Mouse (Mus musculus): ENCODE results near the gene Ctnna3. TPM values are rescaled to one million over a fixed set of nuclear protein-coding genes. Genes with fewer than 3 reads are reported as not detected.

Ctnna3 gene
- polyA plus RNA-seq, 1 experiment from 2014 or later: 0.39 TPM

GRCm38 (mm10) chr10:63415287-63415686, 14.6 kb upstream of the Ctnna3 start:
- no peaks in the 10 kb centered on the region for H3K36me3 ChIP-seq (ENCODE audit: insufficient read depth)
- no peaks in the 10 kb centered on the region for H3K9me3 ChIP-seq (ENCODE audit: low read depth, low read length)
- H3K27ac ChIP-seq (ENCODE audit: low read depth): no peak overlapping the region
- no peak overlapping the region; the same call in 1 of the 2 replicates for H3K4me2 ChIP-seq
- no peaks in the 10 kb centered on the region for H3K27me3 ChIP-seq (ENCODE audit: insufficient read depth, low read length)
- TF ChIP-seq CTCF (IDR thresholded peaks at IDR 0.05; ENCODE audit: low read depth): no peak
- H3K9ac ChIP-seq: no peak overlapping the region
- no peak overlapping the region for H3K4me3 ChIP-seq (ENCODE audit: low read depth, low read length)
- no peaks in the 10 kb centered on the region for H3K4me1 ChIP-seq (ENCODE audit: insufficient read depth)
- 34% methylated on average over 7 of the region's 7 CpGs for WGBS
- no peak for DNase-seq
- no peak for ATAC-seq (ENCODE audit: insufficient read depth)

- Histone ChIP-seq H3K9ac (no peak overlapping the region), H3K4me2 (peak overlapping the region; percentile 46), H3K27me3 (ENCODE audit: insufficient read depth, low read length) (no peaks in the 10 kb centered on the region), H3K9me3 (ENCODE audit: low read depth, low read length) (no peaks in the 10 kb centered on the region), H3K4me3 (ENCODE audit: low read depth, low read length) (no peak overlapping the region), H3K4me1 (ENCODE audit: insufficient read depth) (no peaks in the 10 kb centered on the region), H3K27ac (ENCODE audit: low read depth) (no peak overlapping the region), H3K36me3 (ENCODE audit: insufficient read depth) (no peaks in the 10 kb centered on the region)
- no peak for TF ChIP-seq CTCF (IDR thresholded peaks at IDR 0.05; ENCODE audit: low read depth)
- WGBS: 35% methylated on average over 7 of the region's 7 CpGs
- DNase-seq: peak; percentile 17
- ATAC-seq (ENCODE audit: insufficient read depth): peak; percentile 38; the same call in 1 of the 2 replicates
Measured at GRCm38 (mm10) chr10:63415850-63416249, 14.0 kb upstream of the Ctnna3 start.

- TF ChIP-seq CTCF (IDR thresholded peaks at IDR 0.05; ENCODE audit: low read depth): no peak
- WGBS: 38% methylated on average over 5 of the region's 5 CpGs
- no peak for ATAC-seq (ENCODE audit: insufficient read depth)
Measured at GRCm38 (mm10) chr10:63417061-63417460, 12.8 kb upstream of the Ctnna3 start.

GRCm38 (mm10) chr10:63421739-63422735, 7.9 kb upstream of the Ctnna3 start, which contains the start of gene Gm7075:
Gene Gm7075 (minus strand): TSS chr10:63421789.
- peak; percentile 64 for DNase-seq
- H3K4me2 ChIP-seq: no peak within 1 kb of the TSS
- WGBS: 86% methylated on average over 18 of the region's 18 CpGs
- H3K27me3 ChIP-seq (ENCODE audit: insufficient read depth, low read length): no peaks in the 10 kb centered on the region
- ATAC-seq (ENCODE audit: insufficient read depth): no peak
- H3K36me3 ChIP-seq (ENCODE audit: insufficient read depth): no peaks in the 10 kb centered on the region
- H3K9me3 ChIP-seq (ENCODE audit: low read depth, low read length): no peaks in the 10 kb centered on the region
- H3K4me3 ChIP-seq (ENCODE audit: low read depth, low read length): no peak within 1 kb of the TSS
- peak; percentile 68 for TF ChIP-seq CTCF (IDR thresholded peaks at IDR 0.05; ENCODE audit: low read depth)
- H3K9ac ChIP-seq: no peak within 1 kb of the TSS
- H3K4me1 ChIP-seq (ENCODE audit: insufficient read depth): no peaks in the 10 kb centered on the region
- no peak within 1 kb of the TSS for H3K27ac ChIP-seq (ENCODE audit: low read depth)

More at GRCm38 (mm10) chr10:63417061-63417460, 12.8 kb upstream of the Ctnna3 start:
- Histone ChIP-seq H3K27me3 (ENCODE audit: insufficient read depth, low read length) (no peaks in the 10 kb centered on the region), H3K27ac (ENCODE audit: low read depth) (no peak overlapping the region), H3K36me3 (ENCODE audit: insufficient read depth) (no peaks in the 10 kb centered on the region), H3K9me3 (ENCODE audit: low read depth, low read length) (no peaks in the 10 kb centered on the region), H3K4me1 (ENCODE audit: insufficient read depth) (no peaks in the 10 kb centered on the region), H3K9ac (no peak overlapping the region), H3K4me2 (no peak overlapping the region), H3K4me3 (ENCODE audit: low read depth, low read length) (no peak overlapping the region)
- DNase-seq: peak; percentile 7

GRCm38 (mm10) chr10:63422736-63422992, 7.2 kb upstream of the Ctnna3 start:
- DNase-seq: peak; percentile 48
- Histone ChIP-seq H3K36me3 (ENCODE audit: insufficient read depth) (no peaks in the 10 kb centered on the region), H3K4me3 (ENCODE audit: low read depth, low read length) (no peak overlapping the region), H3K9me3 (ENCODE audit: low read depth, low read length) (no peaks in the 10 kb centered on the region), H3K27me3 (ENCODE audit: insufficient read depth, low read length) (no peaks in the 10 kb centered on the region), H3K4me2 (no peak overlapping the region), H3K4me1 (ENCODE audit: insufficient read depth) (no peaks in the 10 kb centered on the region), H3K27ac (ENCODE audit: low read depth) (no peak overlapping the region), H3K9ac (no peak overlapping the region)
- 78% methylated on average over 5 of the region's 5 CpGs for WGBS
- no peak for ATAC-seq (ENCODE audit: insufficient read depth)
- no peak for TF ChIP-seq CTCF (IDR thresholded peaks at IDR 0.05; ENCODE audit: low read depth)

- no peak for TF ChIP-seq CTCF (IDR thresholded peaks at IDR 0.05; ENCODE audit: low read depth)
- Histone ChIP-seq H3K4me2 (no peak overlapping the region), H3K9me3 (ENCODE audit: low read depth, low read length) (no peaks in the 10 kb centered on the region), H3K27ac (ENCODE audit: low read depth) (no peak overlapping the region), H3K27me3 (ENCODE audit: insufficient read depth, low read length) (no peaks in the 10 kb centered on the region), H3K4me3 (ENCODE audit: low read depth, low read length) (no peak overlapping the region), H3K4me1 (ENCODE audit: insufficient read depth) (no peaks in the 10 kb centered on the region), H3K36me3 (ENCODE audit: insufficient read depth) (no peaks in the 10 kb centered on the region), H3K9ac (no peak overlapping the region)
- DNase-seq: no peak
- no peak for ATAC-seq (ENCODE audit: insufficient read depth)
- WGBS: 84% methylated on average over 9 of the region's 9 CpGs
Measured at GRCm38 (mm10) chr10:63423591-63424474, 6.1 kb upstream of the Ctnna3 start.

- no peaks in the 10 kb centered on the region for H3K27me3 ChIP-seq (ENCODE audit: insufficient read depth, low read length)
- H3K4me2 ChIP-seq: no peak overlapping the region
- no peaks in the 10 kb centered on the region for H3K9me3 ChIP-seq (ENCODE audit: low read depth, low read length)
- no peak overlapping the region for H3K9ac ChIP-seq
- peak; percentile 43 for DNase-seq
- no peaks in the 10 kb centered on the region for H3K36me3 ChIP-seq (ENCODE audit: insufficient read depth)
- no peak overlapping the region for H3K27ac ChIP-seq (ENCODE audit: low read depth)
- H3K4me3 ChIP-seq (ENCODE audit: low read depth, low read length): no peak overlapping the region
- no peaks in the 10 kb centered on the region for H3K4me1 ChIP-seq (ENCODE audit: insufficient read depth)
- TF ChIP-seq CTCF (IDR thresholded peaks at IDR 0.05; ENCODE audit: low read depth): peak; percentile 60
- no peak for ATAC-seq (ENCODE audit: insufficient read depth)
Measured at GRCm38 (mm10) chr10:63424475-63424814, 5.5 kb upstream of the Ctnna3 start.

All from lung, embryonic 14.5 days (tissue).